Mouse (Mus musculus) bone marrow, adult 2 months (tissue): ENCODE data around the gene Asb17. TPM values are rescaled to one million over a fixed set of nuclear protein-coding genes. Genes with fewer than 3 reads are reported as not detected.

ENCODE experiments used
- H3K27ac ChIP-seq: fragments of 200-500 bp; 2 replicates; pipeline ENCODE4 v1.5.1; 2012; ENCODE audit warnings: low read depth, mild to moderate bottlenecking, control low read depth, inconsistent platforms, low read length; ENCODE audit not compliant: control insufficient read depth, poor library complexity, insufficient read depth
- H3K4me1 ChIP-seq: fragments of 200-500 bp; 2 replicates; pipeline ENCODE4 v1.6.1; 2011; ENCODE audit warnings: low read length; ENCODE audit not compliant: control insufficient read depth, insufficient read depth
- H3K4me3 ChIP-seq: fragments of 200-500 bp; replicated peaks from 2 replicates; pipeline ENCODE3; 2011; ENCODE audit warnings: mild to moderate bottlenecking, low read depth, low read length, control low read depth; ENCODE audit not compliant: control insufficient read depth
- CTCF ChIP-seq: fragments of 200-500 bp; IDR thresholded peaks from 2 replicates; pipeline ENCODE4 v1.5.1; 2011; ENCODE audit warnings: low read length, control low read depth; ENCODE audit not compliant: control insufficient read depth, insufficient read depth
- POLR2A ChIP-seq: fragments of 200-500 bp; IDR thresholded peaks from 2 replicates; pipeline ENCODE4 v1.6.1; 2011; ENCODE audit warnings: low read depth, mild to moderate bottlenecking, control low read depth, low read length, borderline replicate concordance; ENCODE audit not compliant: control insufficient read depth
- whole genome bisulfite sequencing: fragments of 180-500 bp; shearing (Covaris S2); methylation state at CpG from one replicate; pipeline ENCODE4 v1.1.7; 2018; 5-methylcytosine and 5-hydroxymethylcytosine counted together
- polyA plus RNA-seq: library from polyadenylated mRNA; stranded (reverse); fragments of >200 nt; gene quantifications from 2 replicates; pipeline ENCODE4 v1.2.4, GENCODE M21; 2011; ENCODE audit warnings: low replicate concordance; ENCODE audit not compliant: missing spikeins, insufficient read depth, insufficient read length

Gene Asb17
- polyA plus RNA-seq, 1 experiment: 2.1 TPM

DNA sequence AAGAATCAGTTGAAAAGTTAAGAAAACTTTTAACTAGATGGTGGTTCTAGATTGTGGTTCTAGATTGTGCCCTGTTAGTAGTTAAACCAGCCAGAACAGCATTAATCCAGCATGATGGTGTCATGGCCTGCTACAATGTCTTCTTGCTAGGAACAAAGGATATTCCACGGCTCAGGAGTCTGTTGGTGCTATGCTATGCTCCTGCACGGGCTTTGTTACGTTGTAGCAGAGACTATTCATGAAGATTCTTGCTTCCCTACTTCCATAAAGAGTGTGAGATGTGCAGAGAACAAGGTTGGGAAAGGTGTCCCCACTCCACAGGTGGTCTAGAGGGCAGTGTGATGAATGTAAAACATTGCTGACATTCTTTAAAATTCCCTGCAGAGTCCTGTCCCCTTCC is 7.7 kb upstream of the Asb17 start:
- Histone ChIP-seq H3K4me1 (peaks cover 5% of the 10 kb centered on the region), H3K4me3 (no peak overlapping the region), H3K27ac (no peak overlapping the region)
- WGBS: 85% methylated on average over 3 of the region's 3 CpGs
- TF ChIP-seq CTCF (no peak), POLR2A (no peak)

DNA sequence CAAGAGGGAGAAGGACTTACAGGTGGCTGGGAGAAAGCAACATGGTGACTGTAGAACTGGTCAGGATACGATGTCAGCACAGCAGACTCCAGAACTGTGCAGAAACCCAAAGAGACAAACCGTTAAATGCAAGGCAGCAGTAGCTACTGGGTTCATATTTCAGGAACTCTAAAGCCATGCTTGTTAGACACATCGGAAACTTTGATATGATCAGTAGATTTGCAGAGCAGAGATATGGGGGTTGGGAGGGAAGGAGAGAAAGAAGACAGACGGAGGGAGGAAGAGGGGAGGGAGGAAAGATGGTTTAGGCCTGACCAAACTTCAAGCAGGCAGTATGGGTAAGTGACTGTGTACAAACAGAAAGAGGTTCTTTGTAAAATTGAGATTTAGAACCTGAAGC is 6.4 kb upstream of the Asb17 start:
- Histone ChIP-seq H3K4me3 (no peak overlapping the region), H3K4me1 (no peaks in the 10 kb centered on the region), H3K27ac (no peak overlapping the region)
- WGBS: 17% methylated on average over 4 of the region's 4 CpGs
- TF ChIP-seq CTCF (no peak), POLR2A (no peak)

DNA sequence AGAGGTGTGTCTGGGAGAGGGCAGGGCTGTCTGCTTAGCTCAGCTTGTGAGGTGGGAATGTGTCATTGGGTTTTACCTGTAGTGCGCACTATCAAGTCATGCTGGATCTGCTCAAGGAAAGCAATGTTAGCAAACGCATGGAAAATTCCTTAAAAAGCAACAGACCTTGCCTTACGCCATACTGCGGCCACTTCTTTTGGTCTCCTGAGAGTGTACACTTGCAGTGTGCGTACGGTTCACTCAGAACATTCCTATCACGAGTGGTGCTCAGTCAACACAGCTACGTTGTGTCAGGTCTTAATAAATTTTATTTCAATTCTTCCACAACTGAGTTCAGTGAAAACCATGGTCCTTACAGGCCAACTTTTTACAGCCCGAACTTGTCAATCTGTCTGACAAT is 748 bp downstream of the Asb17 start:
- no peak overlapping the region for H3K27ac ChIP-seq
- peaks cover 3% of the 10 kb centered on the region for H3K4me1 ChIP-seq
- no peak for TF ChIP-seq CTCF
- TF ChIP-seq POLR2A: no peak
- WGBS: 96% methylated on average over 9 of the region's 9 CpGs
- no peak overlapping the region for H3K4me3 ChIP-seq

DNA sequence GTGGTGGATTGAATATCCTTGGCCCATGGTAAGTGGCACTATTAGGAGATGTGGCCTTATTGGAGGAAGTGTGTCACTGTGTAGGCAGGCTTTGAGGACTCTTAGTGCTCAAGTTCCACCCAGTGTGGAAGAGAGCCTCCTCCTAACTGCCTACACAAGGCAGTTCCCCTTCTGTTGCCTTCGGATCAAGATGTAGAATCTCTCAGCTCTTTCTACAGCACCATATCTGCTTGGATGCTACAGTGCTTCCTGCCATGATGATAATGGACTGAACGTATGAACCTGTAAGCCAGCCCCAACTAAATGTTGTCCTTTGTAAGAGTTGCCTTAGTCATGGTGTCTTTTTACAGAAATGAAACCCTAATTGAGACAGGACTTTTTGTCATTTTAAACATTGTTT is 1.5 kb downstream of the Asb17 start:
- Histone ChIP-seq H3K27ac (no peak overlapping the region), H3K4me3 (no peak overlapping the region), H3K4me1 (peaks cover 3% of the 10 kb centered on the region)
- 53% methylated on average over 2 of the region's 2 CpGs for WGBS
- TF ChIP-seq POLR2A (no peak), CTCF (no peak)

DNA sequence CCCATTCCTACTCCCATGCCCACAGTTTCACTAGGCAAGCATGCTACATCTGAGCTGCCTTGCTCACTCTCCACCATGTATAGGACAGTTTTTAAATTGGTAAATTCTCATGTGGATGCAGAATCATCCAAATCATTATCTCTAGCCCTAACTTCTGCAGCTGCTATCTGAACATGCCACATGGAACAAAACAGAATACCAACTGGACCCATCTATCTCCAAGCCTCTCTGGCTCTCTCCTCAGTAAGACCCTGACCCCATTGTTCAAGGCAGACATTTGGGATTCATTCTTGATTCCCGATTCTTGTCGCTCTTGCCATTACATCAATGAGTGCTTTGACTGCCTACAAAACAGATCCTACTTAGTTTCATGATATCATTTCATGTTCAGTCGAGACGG is 2.1 kb downstream of the Asb17 start:
- Histone ChIP-seq H3K27ac (no peak overlapping the region), H3K4me3 (no peak overlapping the region), H3K4me1 (peaks cover 3% of the 10 kb centered on the region)
- WGBS: 91% methylated on average over 4 of the region's 4 CpGs
- TF ChIP-seq POLR2A (no peak), CTCF (no peak)

DNA sequence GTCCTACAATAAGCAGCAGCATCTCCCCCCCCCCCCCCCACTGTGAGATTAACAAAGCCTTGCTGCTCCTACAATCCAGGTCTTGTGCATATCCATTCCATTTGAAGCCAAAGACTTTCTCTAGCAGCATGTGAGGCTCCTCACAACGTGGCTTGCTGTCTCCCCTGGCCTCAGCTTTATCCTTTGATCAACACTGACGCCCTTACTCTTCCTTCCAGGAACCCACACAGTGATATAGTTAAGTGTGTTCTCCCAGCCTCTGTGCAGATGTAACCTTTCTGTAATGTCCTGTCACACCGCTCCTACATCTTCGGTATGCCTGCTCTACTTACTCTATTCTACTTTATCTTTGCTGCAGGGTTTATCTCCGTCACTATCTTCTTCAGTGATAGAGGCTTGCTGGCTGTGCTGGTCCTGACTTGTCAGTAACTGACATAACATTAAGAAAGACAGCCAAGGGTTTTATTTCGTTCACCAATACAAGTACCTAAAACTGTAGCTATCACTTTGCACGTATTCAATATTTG is 3.3 kb downstream of the Asb17 start:
- TF ChIP-seq CTCF: no peak
- no peak for TF ChIP-seq POLR2A
- peaks cover 3% of the 10 kb centered on the region for H3K4me1 ChIP-seq
- H3K27ac ChIP-seq: no peak overlapping the region
- no peak overlapping the region for H3K4me3 ChIP-seq
- 69% methylated on average over 7 of the region's 7 CpGs for WGBS

DNA sequence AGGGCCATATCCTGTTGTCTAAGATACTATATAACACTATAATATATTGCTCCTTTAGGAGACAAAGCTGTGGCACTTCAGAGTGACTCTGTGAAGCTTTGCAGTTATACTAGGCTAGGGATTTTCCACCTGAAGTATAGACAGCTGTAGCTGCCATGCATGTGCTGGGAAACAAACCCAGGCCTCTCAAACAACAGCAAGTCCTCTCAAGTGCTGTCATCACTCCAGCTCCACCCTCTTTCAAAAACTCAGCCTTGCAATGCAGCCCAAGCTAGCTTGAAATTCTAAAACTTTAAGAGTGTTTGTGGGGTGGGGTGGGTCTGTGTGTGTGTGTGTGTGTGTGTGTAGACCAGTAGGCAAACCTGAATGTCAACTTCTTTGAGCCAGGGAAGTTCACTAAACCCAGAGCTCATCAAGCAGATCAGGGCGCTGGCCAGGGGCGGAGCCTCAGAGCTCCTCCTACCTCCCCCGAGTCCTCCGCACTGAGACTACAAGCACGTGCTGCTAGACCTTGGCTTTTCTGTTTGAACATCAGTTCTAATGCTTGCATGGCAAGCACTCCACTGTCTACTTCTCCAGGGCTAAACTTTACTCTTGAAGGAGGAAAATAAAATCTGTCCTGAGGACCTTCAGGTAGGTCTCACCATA is 5.5 kb downstream of the Asb17 start:
- Histone ChIP-seq H3K4me3 (no peak overlapping the region), H3K27ac (no peak overlapping the region), H3K4me1 (peaks cover 3% of the 10 kb centered on the region)
- WGBS: 10% methylated on average over 5 of the region's 5 CpGs
- no peak for TF ChIP-seq POLR2A
- no peak for TF ChIP-seq CTCF

DNA sequence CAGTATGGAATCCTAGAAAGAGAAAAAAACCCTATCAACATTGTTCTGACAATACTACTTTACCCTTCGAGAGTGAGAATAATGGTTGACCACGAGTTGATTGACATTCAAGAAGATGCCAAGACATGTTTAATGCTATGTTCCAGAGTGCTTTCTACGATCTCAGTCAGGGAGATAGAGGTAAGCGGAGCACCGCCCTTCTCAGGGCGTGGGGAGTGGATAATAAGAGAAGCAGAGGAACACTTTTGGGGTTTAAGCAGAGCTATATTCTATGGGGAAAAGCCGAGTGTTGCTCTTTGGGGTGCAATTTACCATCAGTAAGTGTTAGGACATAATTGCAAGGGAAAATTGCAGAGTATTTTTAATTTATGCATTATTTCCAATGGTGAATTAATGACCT is 6.8 kb downstream of the Asb17 start:
- TF ChIP-seq CTCF (no peak), POLR2A (no peak)
- peaks cover 3% of the 10 kb centered on the region for H3K4me1 ChIP-seq
- no peak overlapping the region for H3K27ac ChIP-seq
- peak overlapping the region; percentile 56 for H3K4me3 ChIP-seq
- WGBS: 55% methylated on average over 7 of the region's 7 CpGs

DNA sequence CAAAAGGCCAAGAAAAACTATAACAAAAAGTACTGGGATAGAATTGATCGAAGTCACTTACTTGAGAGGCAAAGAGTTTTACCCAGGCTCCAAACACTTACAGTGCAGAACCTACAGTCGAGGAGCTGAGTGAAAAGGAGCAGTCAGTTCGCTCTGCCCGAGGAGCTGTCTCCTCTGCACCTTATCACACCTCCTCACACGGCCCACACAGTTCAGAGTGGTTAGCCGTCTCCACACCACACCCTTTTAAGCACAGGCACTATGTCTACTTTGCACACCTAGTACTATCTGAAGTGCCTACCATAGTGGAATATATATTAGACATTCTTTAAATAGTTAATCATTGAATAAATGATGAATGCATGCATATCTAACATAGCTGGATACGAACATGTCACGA is 8.3 kb downstream of the Asb17 start:
- H3K4me1 ChIP-seq: peaks cover 1% of the 10 kb centered on the region; the same call in 1 of the 2 replicates
- no peak overlapping the region for H3K4me3 ChIP-seq

More for the DNA sequence above, 8.3 kb downstream of the Asb17 start:
- no peak overlapping the region for H3K27ac ChIP-seq
- no peak for TF ChIP-seq CTCF
- peak; percentile 59; the same call in 1 of the 2 replicates for TF ChIP-seq POLR2A
- 54% methylated on average over 8 of the region's 8 CpGs for WGBS
